Mouse (Mus musculus): ENCODE data around the gene Fbxo24. TPM values are rescaled to one million over a fixed set of nuclear protein-coding genes. Genes with fewer than 3 reads are reported as not detected.

Gene Fbxo24
- polyA plus RNA-seq, 1 experiment from 2014 or later = 0.09 TPM

- no peaks in the 10 kb centered on the region for H3K9me3 ChIP-seq (ENCODE audit: control insufficient read depth, low read length)
- peak; percentile 68 for DNase-seq
- no peak overlapping the region for H3K4me3 ChIP-seq (replicated peaks; ENCODE audit: low read depth, low read length)
- ATAC-seq (ENCODE audit: low FRiP score, low TSS enrichment) = no peak
- H3K27me3 ChIP-seq (ENCODE audit: control insufficient read depth, insufficient read depth, low read length) = peaks cover 29% of the 10 kb centered on the region
- H3K27ac ChIP-seq (replicated peaks; ENCODE audit: low read depth, low read length) = no peak overlapping the region
- peaks cover 14% of the 10 kb centered on the region for H3K4me1 ChIP-seq (ENCODE audit: control insufficient read depth, insufficient read depth, low read length)
- no peak overlapping the region for H3K4me2 ChIP-seq (ENCODE audit: low read length)
- 79% methylated on average over 9 of the region's 9 CpGs for WGBS
- H3K36me3 ChIP-seq (ENCODE audit: control insufficient read depth, insufficient read depth, low read length) = peaks cover 12% of the 10 kb centered on the region
- no peak overlapping the region for H3K9ac ChIP-seq (replicated peaks; ENCODE audit: low read length)
These were observed 19.2 kb upstream of the Fbxo24 start for GRCm38 (mm10) chr5:137647827-137648601.

- peaks cover 21% of the 10 kb centered on the region for H3K36me3 ChIP-seq (ENCODE audit: control insufficient read depth, insufficient read depth, low read length)
- DNase-seq (no peak), ATAC-seq (ENCODE audit: low FRiP score, low TSS enrichment) (no peak)
- H3K4me3 ChIP-seq (replicated peaks; ENCODE audit: low read depth, low read length) = peak within 1 kb of the TSS; percentile 19
- peaks cover 14% of the 10 kb centered on the region for H3K4me1 ChIP-seq (ENCODE audit: control insufficient read depth, insufficient read depth, low read length)
- H3K9ac ChIP-seq (replicated peaks; ENCODE audit: low read length) = no peak within 1 kb of the TSS
- no peaks in the 10 kb centered on the region for H3K9me3 ChIP-seq (ENCODE audit: control insufficient read depth, low read length)
- 18% methylated on average over 11 of the region's 11 CpGs for WGBS
- peak within 1 kb of the TSS; percentile 38 for H3K4me2 ChIP-seq (ENCODE audit: low read length)
- no peak within 1 kb of the TSS for H3K27ac ChIP-seq (replicated peaks; ENCODE audit: low read depth, low read length)
- peaks cover 29% of the 10 kb centered on the region for H3K27me3 ChIP-seq (ENCODE audit: control insufficient read depth, insufficient read depth, low read length)
These were observed 16.9 kb upstream of the Fbxo24 start, which contains the start of gene Irs3 for GRCm38 (mm10) chr5:137645652-137646091. TSS of gene Irs3 (minus strand) at chr5:137645714.

- Histone ChIP-seq H3K4me3 (replicated peaks; ENCODE audit: low read depth, low read length) (peak overlapping the region; percentile 19), H3K4me1 (ENCODE audit: control insufficient read depth, insufficient read depth, low read length) (peaks cover 10% of the 10 kb centered on the region), H3K9ac (replicated peaks; ENCODE audit: low read length) (no peak overlapping the region), H3K9me3 (ENCODE audit: control insufficient read depth, low read length) (no peaks in the 10 kb centered on the region), H3K27ac (replicated peaks; ENCODE audit: low read depth, low read length) (no peak overlapping the region), H3K4me2 (ENCODE audit: low read length) (peak overlapping the region; percentile 38), H3K36me3 (ENCODE audit: control insufficient read depth, insufficient read depth, low read length) (peaks cover 26% of the 10 kb centered on the region), H3K27me3 (ENCODE audit: control insufficient read depth, insufficient read depth, low read length) (peaks cover 29% of the 10 kb centered on the region)
- DNase-seq = peak; percentile 56
- 2% methylated on average over 44 of the region's 44 CpGs for WGBS
- ATAC-seq (ENCODE audit: low FRiP score, low TSS enrichment) = no peak
These were observed 16.4 kb upstream of the Fbxo24 start for GRCm38 (mm10) chr5:137645091-137645651.

GRCm38 (mm10) chr5:137644484-137644883 lies 15.7 kb upstream of the Fbxo24 start:
- WGBS = 32% methylated on average over 19 of the region's 19 CpGs

GRCm38 (mm10) chr5:137642886-137643285 lies 14.1 kb upstream of the Fbxo24 start:
- Histone ChIP-seq H3K4me1 (ENCODE audit: control insufficient read depth, insufficient read depth, low read length) (no peaks in the 10 kb centered on the region; the same call in 1 of the 2 replicates), H3K9ac (replicated peaks; ENCODE audit: low read length) (no peak overlapping the region), H3K4me3 (replicated peaks; ENCODE audit: low read depth, low read length) (no peak overlapping the region), H3K9me3 (ENCODE audit: control insufficient read depth, low read length) (no peaks in the 10 kb centered on the region), H3K4me2 (ENCODE audit: low read length) (no peak overlapping the region), H3K27ac (replicated peaks; ENCODE audit: low read depth, low read length) (no peak overlapping the region), H3K36me3 (ENCODE audit: control insufficient read depth, insufficient read depth, low read length) (peaks cover 47% of the 10 kb centered on the region), H3K27me3 (ENCODE audit: control insufficient read depth, insufficient read depth, low read length) (peaks cover 29% of the 10 kb centered on the region)
- WGBS = 51% methylated on average over 4 of the region's 4 CpGs
- DNase-seq (no peak), ATAC-seq (ENCODE audit: low FRiP score, low TSS enrichment) (no peak)

More at GRCm38 (mm10) chr5:137644484-137644883, 15.7 kb upstream of the Fbxo24 start:
- ATAC-seq (ENCODE audit: low FRiP score, low TSS enrichment) = no peak
- no peak overlapping the region; the same call in 1 of the 2 replicates for H3K9ac ChIP-seq (replicated peaks; ENCODE audit: low read length)
- H3K4me2 ChIP-seq (ENCODE audit: low read length) = no peak overlapping the region
- H3K27ac ChIP-seq (replicated peaks; ENCODE audit: low read depth, low read length) = no peak overlapping the region
- H3K4me3 ChIP-seq (replicated peaks; ENCODE audit: low read depth, low read length) = no peak overlapping the region
- H3K4me1 ChIP-seq (ENCODE audit: control insufficient read depth, insufficient read depth, low read length) = peaks cover 3% of the 10 kb centered on the region
- DNase-seq = no peak
- H3K36me3 ChIP-seq (ENCODE audit: control insufficient read depth, insufficient read depth, low read length) = peaks cover 33% of the 10 kb centered on the region
- no peaks in the 10 kb centered on the region for H3K9me3 ChIP-seq (ENCODE audit: control insufficient read depth, low read length)
- H3K27me3 ChIP-seq (ENCODE audit: control insufficient read depth, insufficient read depth, low read length) = peaks cover 29% of the 10 kb centered on the region

GRCm38 (mm10) chr5:137641054-137641453 lies 12.3 kb upstream of the Fbxo24 start, which contains the start of gene Sap25:
TSS of gene Sap25 (plus strand) at chr5:137641334.
- no peak within 1 kb of the TSS for H3K4me3 ChIP-seq (replicated peaks; ENCODE audit: low read depth, low read length)
- H3K27ac ChIP-seq (replicated peaks; ENCODE audit: low read depth, low read length) = no peak within 1 kb of the TSS
- no peaks in the 10 kb centered on the region for H3K4me1 ChIP-seq (ENCODE audit: control insufficient read depth, insufficient read depth, low read length)
- DNase-seq (no peak), ATAC-seq (ENCODE audit: low FRiP score, low TSS enrichment) (no peak)
- WGBS = 86% methylated on average over 19 of the region's 19 CpGs
- peaks cover 25% of the 10 kb centered on the region for H3K27me3 ChIP-seq (ENCODE audit: control insufficient read depth, insufficient read depth, low read length)
- peaks cover 65% of the 10 kb centered on the region for H3K36me3 ChIP-seq (ENCODE audit: control insufficient read depth, insufficient read depth, low read length)
- no peak within 1 kb of the TSS for H3K9ac ChIP-seq (replicated peaks; ENCODE audit: low read length)
- no peaks in the 10 kb centered on the region for H3K9me3 ChIP-seq (ENCODE audit: control insufficient read depth, low read length)
- H3K4me2 ChIP-seq (ENCODE audit: low read length) = no peak within 1 kb of the TSS

GRCm38 (mm10) chr5:137639472-137639871 lies 10.7 kb upstream of the Fbxo24 start:
- Histone ChIP-seq H3K4me1 (ENCODE audit: control insufficient read depth, insufficient read depth, low read length) (no peaks in the 10 kb centered on the region), H3K4me3 (replicated peaks; ENCODE audit: low read depth, low read length) (no peak overlapping the region), H3K9me3 (ENCODE audit: control insufficient read depth, low read length) (no peaks in the 10 kb centered on the region), H3K27ac (replicated peaks; ENCODE audit: low read depth, low read length) (no peak overlapping the region), H3K9ac (replicated peaks; ENCODE audit: low read length) (no peak overlapping the region), H3K36me3 (ENCODE audit: control insufficient read depth, insufficient read depth, low read length) (peaks cover 76% of the 10 kb centered on the region), H3K4me2 (ENCODE audit: low read length) (no peak overlapping the region), H3K27me3 (ENCODE audit: control insufficient read depth, insufficient read depth, low read length) (peaks cover 11% of the 10 kb centered on the region)
- no peak for DNase-seq
- ATAC-seq (ENCODE audit: low FRiP score, low TSS enrichment) = no peak
- 90% methylated on average over 7 of the region's 7 CpGs for WGBS

- no peak for DNase-seq
- peaks cover 51% of the 10 kb centered on the region for H3K36me3 ChIP-seq (ENCODE audit: control insufficient read depth, insufficient read depth, low read length)
- no peak for ATAC-seq (ENCODE audit: low FRiP score, low TSS enrichment)
- no peak overlapping the region for H3K27ac ChIP-seq (replicated peaks; ENCODE audit: low read depth, low read length)
- H3K9me3 ChIP-seq (ENCODE audit: control insufficient read depth, low read length) = no peaks in the 10 kb centered on the region
- no peaks in the 10 kb centered on the region for H3K27me3 ChIP-seq (ENCODE audit: control insufficient read depth, insufficient read depth, low read length)
- WGBS = 82% methylated on average over 12 of the region's 12 CpGs
- 0 out of 2 replicates have a peak overlapping the region, but pooled peaks have one; percentile 9 for H3K9ac ChIP-seq (replicated peaks; ENCODE audit: low read length)
- no peak overlapping the region for H3K4me3 ChIP-seq (replicated peaks; ENCODE audit: low read depth, low read length)
- no peak overlapping the region for H3K4me2 ChIP-seq (ENCODE audit: low read length)
- H3K4me1 ChIP-seq (ENCODE audit: control insufficient read depth, insufficient read depth, low read length) = peaks cover 19% of the 10 kb centered on the region
These were observed 4.7 kb upstream of the Fbxo24 start for GRCm38 (mm10) chr5:137633397-137634084.

All from midbrain, embryonic 14.5 days (tissue).